Mouse (Mus musculus): ENCODE measurements around the gene Idua. TPM values are rescaled to one million over a fixed set of nuclear protein-coding genes. Genes with fewer than 3 reads are reported as not detected.

Idua gene
- polyA plus RNA-seq, 1 experiment, result 37.1 TPM

DNA sequence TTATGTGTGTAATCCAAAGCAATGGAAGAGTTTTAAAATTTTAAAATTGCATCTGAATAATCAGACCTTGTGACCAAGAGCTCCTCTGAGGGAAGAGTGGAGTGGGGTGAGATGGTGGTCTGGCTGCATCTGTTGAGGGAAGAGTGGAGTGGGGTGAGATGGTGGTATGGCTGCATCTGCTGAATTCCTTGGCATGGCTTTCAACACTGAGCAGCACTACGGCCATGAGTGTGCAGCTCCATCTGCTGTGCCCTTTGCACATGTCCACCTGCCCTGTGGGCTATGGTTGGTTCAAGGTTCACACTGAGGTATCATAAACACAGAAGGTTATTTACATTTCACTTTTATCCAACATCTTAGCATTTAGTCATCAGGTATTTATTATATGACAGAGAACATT, 67.3 kb downstream of the Idua start:
- TF ChIP-seq POLR2A (IDR thresholded peaks at IDR 0.05; ENCODE audit: low read depth, low read length) (no peak), CTCF (IDR thresholded peaks at IDR 0.05; ENCODE audit: extremely low read depth, insufficient read depth, insufficient read length, insufficient replicate concordance) (no peak)
- Histone ChIP-seq H3K4me3 (ENCODE audit: extremely low read depth, insufficient read depth, insufficient read length) (no peak overlapping the region), H3K36me3 (ENCODE audit: control insufficient read depth, insufficient read depth, low read length) (no peaks in the 10 kb centered on the region), H3K27ac (ENCODE audit: insufficient read depth, low read length) (no peak overlapping the region), H3K4me1 (ENCODE audit: control insufficient read depth, insufficient read depth, insufficient read length) (no peaks in the 10 kb centered on the region), H3K27me3 (ENCODE audit: control insufficient read depth, insufficient read depth, low read length) (no peaks in the 10 kb centered on the region)
- DNase-seq (ENCODE audit: low read depth in 1 of 2, low spot score in 2 of 2), result no peak
- 89% methylated on average over 1 of the region's 1 CpGs for WGBS

Other genes starting within 250 kb of the Idua start
- gene Atp5k, start 225.9 kb upstream of the Idua start, polyA plus RNA-seq (2012; rRNA removed), result 18.3 and 18.7 TPM in 2 replicates
- gene Mfsd7a, start 211.4 kb upstream of the Idua start, polyA plus RNA-seq (2012; rRNA removed), result 3.7 and 3.8 TPM in 2 replicates
- gene Pcgf3, start 199.1 kb upstream of the Idua start, polyA plus RNA-seq (2012; rRNA removed), result 3.1 and 3.9 TPM in 2 replicates
- 0.05 TPM in 1 of 2 replicates, not detected in the other for gene Cplx1, start 110.3 kb upstream of the Idua start, polyA plus RNA-seq (2012; rRNA removed)
- gene Gak, start 30.6 kb upstream of the Idua start, polyA plus RNA-seq (2012; rRNA removed), result 69.2 and 80.0 TPM in 2 replicates
- gene Tmem175, start 30.6 kb upstream of the Idua start, polyA plus RNA-seq (2012; rRNA removed), result 33.2 and 34.0 TPM in 2 replicates
- 18.6 and 21.0 TPM in 2 replicates for gene Dgkq, start 9.3 kb downstream of the Idua start, polyA plus RNA-seq (2012; rRNA removed)
- 1.0 and 3.1 TPM in 2 replicates for gene Slc26a1, start 15.2 kb downstream of the Idua start, polyA plus RNA-seq (2012; rRNA removed)
- 10.1 and 12.6 TPM in 2 replicates for gene Fgfrl1, start 32.1 kb downstream of the Idua start, polyA plus RNA-seq (2012; rRNA removed)
- gene Rnf212, start 114.7 kb downstream of the Idua start, polyA plus RNA-seq (2012; rRNA removed), result 1.4 and 2.5 TPM in 2 replicates
- 0.54 and 0.75 TPM in 2 replicates for gene Tmed11, start 135.0 kb downstream of the Idua start, polyA plus RNA-seq (2012; rRNA removed)
- not detected in 2 replicates for gene Vmn2r8, start 148.5 kb downstream of the Idua start, polyA plus RNA-seq (2012; rRNA removed)
- not detected in 2 replicates for gene Vmn2r9, start 192.3 kb downstream of the Idua start, polyA plus RNA-seq (2012; rRNA removed)